Mouse (Mus musculus): ENCODE results near the gene Akr1c19.

Akr1c19 gene

GRCm38 (mm10) chr13:4270860-4271259, 42.4 kb downstream of the Akr1c19 start:
- DNase-seq (ENCODE audit: low spot score) = no peak

- no peak for DNase-seq (ENCODE audit: low spot score)
These were observed 49.0 kb downstream of the Akr1c19 start for GRCm38 (mm10) chr13:4277526-4277925.

DNA sequence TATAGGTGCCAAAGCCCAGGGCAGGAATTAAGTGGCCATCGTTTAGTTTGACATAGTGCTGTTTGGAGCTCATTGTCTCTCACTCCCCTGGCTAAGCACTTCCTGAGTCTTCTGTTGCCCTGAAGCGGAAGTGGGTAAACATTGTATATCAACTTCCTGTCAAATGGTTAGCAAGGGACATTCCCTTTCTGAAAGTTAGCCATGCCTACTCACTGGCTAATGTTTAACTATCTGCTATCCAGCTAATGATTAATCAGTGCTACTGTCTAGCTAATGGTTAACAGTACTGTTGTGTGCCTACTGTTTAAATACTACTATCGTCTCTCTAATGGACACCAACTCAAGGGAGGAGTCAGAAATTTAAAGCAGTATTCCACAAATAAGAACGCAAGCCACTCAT, 50.8 kb downstream of the Akr1c19 start, which contains the start of gene Akr1c12:
Akr1c12 (minus strand) TSS at position 150 of the 400 bp plus-strand sequence.
- DNase-seq (ENCODE audit: low spot score) = no peak

GRCm38 (mm10) chr13:4281471-4282412, 53.2 kb downstream of the Akr1c19 start:
- DNase-seq (ENCODE audit: low spot score) = no peak

DNA sequence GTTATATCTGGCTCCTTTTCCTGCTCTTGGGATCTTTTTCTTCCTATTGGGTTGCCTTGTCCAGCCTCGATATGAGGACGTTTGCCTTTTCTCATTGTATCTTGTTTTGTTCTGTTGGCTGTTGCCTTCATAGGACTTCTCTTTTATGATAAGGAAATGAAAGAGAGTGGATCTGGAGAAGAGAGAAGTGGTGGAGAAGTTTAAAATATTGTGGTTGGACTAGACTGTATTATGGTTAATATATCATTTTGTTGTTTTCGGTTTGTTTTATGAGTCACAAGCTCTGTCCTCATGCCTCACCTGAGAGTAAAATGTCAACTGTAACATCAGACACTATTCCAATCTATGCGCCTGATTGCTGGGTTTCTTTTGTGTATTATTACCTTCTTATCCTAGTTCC, 68.5 kb downstream of the Akr1c19 start:
- no peak for DNase-seq (ENCODE audit: low spot score)
